Mouse (Mus musculus): Measurements from ENCODE around the gene Podxl.

GRCm38 (mm10) chr6:31525231-31525900 is 38.4 kb downstream of the Podxl start:
- TF ChIP-seq CTCF (IDR thresholded peaks at IDR 0.05) = peak; percentile 92
- TF ChIP-seq POLR2A (IDR thresholded peaks at IDR 0.05; ENCODE audit: insufficient read depth, low read depth, low read length) = no peak

Measured in heart, adult 2 months (tissue).